Mouse (Mus musculus): ENCODE results near the gene Unc13d.

GRCm38 (mm10) chr11:116030088-116030897, 47.5 kb downstream of the Unc13d start, which contains the start of gene Unk:
- TF ChIP-seq CTCF (IDR thresholded peaks at IDR 0.05; ENCODE audit: borderline replicate concordance, extremely low read depth, insufficient read depth, insufficient read length): no peak
- TF ChIP-seq POLR2A (IDR thresholded peaks at IDR 0.05; ENCODE audit: borderline replicate concordance, extremely low read depth, insufficient read depth, insufficient read length, poor library complexity, severe bottlenecking): no peak; the same call in 1 of the 2 replicates
